Mouse (Mus musculus) kidney, adult 2 months (tissue): ENCODE data around the gene Taf8.

Experiments
- CTCF ChIP-seq: fragments of 200-500 bp; conservative IDR thresholded peaks from 2 replicates; pipeline ENCODE4 v1.5.1; 2011; ENCODE audit warnings: low read depth, mild to moderate bottlenecking, control low read depth, low read length, moderate library complexity, mixed read lengths; ENCODE audit not compliant: insufficient read depth, insufficient read length
- POLR2A ChIP-seq: fragments of 200-500 bp; IDR thresholded peaks from one replicate; pipeline ENCODE4 v1.6.1; 2011; ENCODE audit warnings: low read depth, low read length, control low read depth

DNA sequence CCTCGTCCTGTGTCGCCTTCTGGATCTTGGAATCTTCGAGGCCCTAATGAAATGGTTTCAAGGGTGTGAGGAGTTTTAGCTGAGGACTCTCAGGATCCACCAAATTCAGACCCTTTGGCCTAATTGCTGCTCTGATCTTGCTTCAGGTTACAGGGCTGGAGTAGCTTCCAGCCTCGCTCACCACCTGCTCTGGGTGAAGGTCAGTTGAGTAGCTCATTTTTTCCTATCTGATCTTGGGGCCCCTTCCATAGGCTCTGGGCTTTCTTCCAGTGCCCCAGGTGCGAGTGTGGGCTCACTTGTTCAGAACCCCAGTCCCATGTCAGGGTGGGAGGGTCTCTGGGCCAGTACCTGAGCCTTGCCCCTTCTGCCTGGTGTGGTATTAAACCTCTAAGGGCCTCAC, 52.7 kb downstream of the Taf8 start:
- TF ChIP-seq CTCF: no peak
- no peak for TF ChIP-seq POLR2A
